Mouse (Mus musculus): ENCODE results near the gene Vmn1r80.

DNA sequence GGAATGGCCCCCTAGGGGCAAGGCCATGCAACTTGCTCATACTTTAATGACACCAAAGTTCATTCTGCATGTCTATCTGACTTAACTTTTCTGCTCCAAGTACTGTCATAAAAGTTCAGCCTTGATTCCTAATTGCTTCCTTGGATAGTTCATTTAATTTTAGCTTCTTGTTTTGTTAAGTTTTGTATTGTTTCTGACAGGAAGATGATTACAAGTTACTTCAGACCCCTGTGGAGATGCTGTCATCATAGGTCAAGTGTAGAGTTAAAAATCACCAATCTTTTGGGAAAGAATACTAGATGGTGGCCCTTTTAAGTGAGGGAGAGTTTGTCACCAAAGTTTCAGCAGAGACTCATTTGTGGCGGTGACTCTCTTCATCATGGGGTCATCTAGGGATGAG, at the start of gene Vmn1r80:
- TF ChIP-seq CTCF (IDR thresholded peaks at IDR 0.05; ENCODE audit: borderline replicate concordance, control insufficient read depth, extremely low read depth, insufficient read depth, low read length, poor library complexity) (no peak), POLR2A (IDR thresholded peaks at IDR 0.05; ENCODE audit: control insufficient read depth, extremely low read depth, insufficient read depth, low read length, poor library complexity) (no peak)
